Mouse (Mus musculus): ENCODE data around the gene Creb5.

DNA sequence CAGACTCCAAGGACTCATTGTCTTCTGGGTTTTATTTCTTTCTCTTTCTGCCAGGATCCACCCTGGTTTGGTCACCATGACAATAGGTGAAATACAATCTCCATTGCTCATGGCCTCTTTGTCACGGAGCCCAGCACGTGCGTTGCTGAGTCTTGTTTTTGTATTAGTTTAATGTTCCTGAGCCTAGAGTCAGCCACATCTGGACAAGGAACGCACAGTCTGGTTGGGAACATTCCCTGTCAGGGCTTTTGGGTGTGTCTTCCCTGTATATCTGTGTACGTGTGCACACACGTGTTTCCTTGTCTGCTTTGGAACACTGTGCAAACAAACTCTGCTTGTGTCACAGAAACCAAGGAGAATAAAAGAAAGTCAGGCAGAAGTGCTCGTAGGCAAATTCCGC, 331.1 kb downstream of the Creb5 start:
- no peak for TF ChIP-seq HCFC1 (IDR thresholded peaks at IDR 0.05; ENCODE audit: borderline replicate concordance, insufficient read depth, low read length)
- TF ChIP-seq CHD2 (IDR thresholded peaks at IDR 0.05; ENCODE audit: low read depth, low read length), result no peak
- no peak for TF ChIP-seq ZNF384 (IDR thresholded peaks at IDR 0.05; ENCODE audit: low read depth, low read length)
- TF ChIP-seq ZC3H11A (IDR thresholded peaks at IDR 0.05; ENCODE audit: borderline replicate concordance, low read depth, low read length), result no peak
- TF ChIP-seq MAFK (IDR thresholded peaks at IDR 0.05; ENCODE audit: insufficient read depth, low read depth, low read length), result no peak
